Mouse (Mus musculus): ENCODE data around the gene Arfgap1. TPM values are rescaled to one million over a fixed set of nuclear protein-coding genes. Genes with fewer than 3 reads are reported as not detected.

Gene Arfgap1
- polyA plus RNA-seq, 1 experiment from 2014 or later, result 79.1 TPM

GRCm38 (mm10) chr2:180959605-180960004 is 7.4 kb upstream of the Arfgap1 start:
- peak overlapping the region; percentile 74 for H3K27ac ChIP-seq (ENCODE audit: low read depth)
- peak; percentile 68 for DNase-seq
- H3K27me3 ChIP-seq (ENCODE audit: insufficient read depth, low read length), result peaks cover 8% of the 10 kb centered on the region; the same call in 1 of the 2 replicates
- no peak for ATAC-seq (ENCODE audit: insufficient read depth)
- 0 out of 2 replicates have a peak, but pooled peaks cover 4% of the 10 kb centered on the region for H3K4me1 ChIP-seq (ENCODE audit: insufficient read depth)
- no peaks in the 10 kb centered on the region for H3K9me3 ChIP-seq (ENCODE audit: low read depth, low read length)
- H3K36me3 ChIP-seq (ENCODE audit: insufficient read depth), result no peaks in the 10 kb centered on the region
- no peak for TF ChIP-seq CTCF (IDR thresholded peaks at IDR 0.05; ENCODE audit: low read depth)
- H3K4me2 ChIP-seq, result no peak overlapping the region
- WGBS, result 50% methylated on average over 7 of the region's 7 CpGs
- no peak overlapping the region for H3K9ac ChIP-seq
- H3K4me3 ChIP-seq (ENCODE audit: low read depth, low read length), result no peak overlapping the region

GRCm38 (mm10) chr2:180960187-180960586 is 6.8 kb upstream of the Arfgap1 start:
- Histone ChIP-seq H3K4me2 (no peak overlapping the region), H3K36me3 (ENCODE audit: insufficient read depth) (no peaks in the 10 kb centered on the region), H3K27ac (ENCODE audit: low read depth) (peak overlapping the region; percentile 74), H3K9me3 (ENCODE audit: low read depth, low read length) (no peaks in the 10 kb centered on the region), H3K27me3 (ENCODE audit: insufficient read depth, low read length) (peaks cover 5% of the 10 kb centered on the region; the same call in 1 of the 2 replicates), H3K9ac (no peak overlapping the region), H3K4me1 (ENCODE audit: insufficient read depth) (0 out of 2 replicates have a peak, but pooled peaks cover 4% of the 10 kb centered on the region), H3K4me3 (ENCODE audit: low read depth, low read length) (no peak overlapping the region)
- DNase-seq (peak; percentile 76), ATAC-seq (ENCODE audit: insufficient read depth) (peak; percentile 84)
- TF ChIP-seq CTCF (IDR thresholded peaks at IDR 0.05; ENCODE audit: low read depth), result no peak
- 34% methylated on average over 3 of the region's 3 CpGs for whole genome bisulfite sequencing

- Histone ChIP-seq H3K9me3 (ENCODE audit: low read depth, low read length) (no peaks in the 10 kb centered on the region), H3K27ac (ENCODE audit: low read depth) (no peak overlapping the region), H3K4me1 (ENCODE audit: insufficient read depth) (no peaks in the 10 kb centered on the region), H3K4me2 (no peak overlapping the region), H3K36me3 (ENCODE audit: insufficient read depth) (no peaks in the 10 kb centered on the region), H3K27me3 (ENCODE audit: insufficient read depth, low read length) (no peaks in the 10 kb centered on the region), H3K4me3 (ENCODE audit: low read depth, low read length) (no peak overlapping the region), H3K9ac (no peak overlapping the region)
- 58% methylated on average over 2 of the region's 2 CpGs for WGBS
- DNase-seq (peak; percentile 22), ATAC-seq (ENCODE audit: insufficient read depth) (no peak)
- no peak for TF ChIP-seq CTCF (IDR thresholded peaks at IDR 0.05; ENCODE audit: low read depth)
These were observed 4.3 kb upstream of the Arfgap1 start for GRCm38 (mm10) chr2:180962616-180963308.

- H3K27me3 ChIP-seq (ENCODE audit: insufficient read depth, low read length), result no peaks in the 10 kb centered on the region
- no peaks in the 10 kb centered on the region for H3K9me3 ChIP-seq (ENCODE audit: low read depth, low read length)
- no peak overlapping the region for H3K4me3 ChIP-seq (ENCODE audit: low read depth, low read length)
- no peak for ATAC-seq (ENCODE audit: insufficient read depth)
- no peaks in the 10 kb centered on the region for H3K4me1 ChIP-seq (ENCODE audit: insufficient read depth)
- peak; percentile 86 for DNase-seq
- H3K36me3 ChIP-seq (ENCODE audit: insufficient read depth), result 0 out of 2 replicates have a peak, but pooled peaks cover 4% of the 10 kb centered on the region
- H3K9ac ChIP-seq, result no peak overlapping the region
- H3K4me2 ChIP-seq, result no peak overlapping the region
- peak; percentile 91 for TF ChIP-seq CTCF (IDR thresholded peaks at IDR 0.05; ENCODE audit: low read depth)
- no peak overlapping the region for H3K27ac ChIP-seq (ENCODE audit: low read depth)
- WGBS, result 3% methylated on average over 5 of the region's 5 CpGs
These were observed 3.1 kb upstream of the Arfgap1 start for GRCm38 (mm10) chr2:180963956-180964355.

- Histone ChIP-seq H3K27me3 (ENCODE audit: insufficient read depth, low read length) (no peaks in the 10 kb centered on the region), H3K4me3 (ENCODE audit: low read depth, low read length) (peak overlapping the region; percentile 95), H3K27ac (ENCODE audit: low read depth) (peak overlapping the region; percentile 84), H3K4me1 (ENCODE audit: insufficient read depth) (no peaks in the 10 kb centered on the region), H3K9ac (peak overlapping the region; percentile 93), H3K36me3 (ENCODE audit: insufficient read depth) (peaks cover 23% of the 10 kb centered on the region), H3K9me3 (ENCODE audit: low read depth, low read length) (no peaks in the 10 kb centered on the region), H3K4me2 (peak overlapping the region; percentile 75)
- DNase-seq (peak; percentile 70), ATAC-seq (ENCODE audit: insufficient read depth) (no peak)
- WGBS, result 9% methylated on average over 14 of the region's 14 CpGs
- peak; percentile 62 for TF ChIP-seq CTCF (IDR thresholded peaks at IDR 0.05; ENCODE audit: low read depth)
These were observed 738 bp upstream of the Arfgap1 start for GRCm38 (mm10) chr2:180966092-180966882.

GRCm38 (mm10) chr2:180981133-180981532 is 14.1 kb downstream of the Arfgap1 start:
- peaks cover 67% of the 10 kb centered on the region for H3K36me3 ChIP-seq (ENCODE audit: insufficient read depth)
- no peak overlapping the region for H3K9ac ChIP-seq
- no peak for ATAC-seq (ENCODE audit: insufficient read depth)
- no peaks in the 10 kb centered on the region for H3K9me3 ChIP-seq (ENCODE audit: low read depth, low read length)
- 61% methylated on average over 6 of the region's 6 CpGs for WGBS
- H3K27ac ChIP-seq (ENCODE audit: low read depth), result no peak overlapping the region
- TF ChIP-seq CTCF (IDR thresholded peaks at IDR 0.05; ENCODE audit: low read depth), result no peak
- H3K4me3 ChIP-seq (ENCODE audit: low read depth, low read length), result no peak overlapping the region
- H3K4me2 ChIP-seq, result no peak overlapping the region
- no peaks in the 10 kb centered on the region for H3K27me3 ChIP-seq (ENCODE audit: insufficient read depth, low read length)
- no peaks in the 10 kb centered on the region for H3K4me1 ChIP-seq (ENCODE audit: insufficient read depth)
- no peak for DNase-seq

- Histone ChIP-seq H3K4me1 (ENCODE audit: insufficient read depth) (no peaks in the 10 kb centered on the region), H3K27me3 (ENCODE audit: insufficient read depth, low read length) (no peaks in the 10 kb centered on the region), H3K9me3 (ENCODE audit: low read depth, low read length) (no peaks in the 10 kb centered on the region), H3K27ac (ENCODE audit: low read depth) (no peak overlapping the region), H3K36me3 (ENCODE audit: insufficient read depth) (peaks cover 22% of the 10 kb centered on the region), H3K4me2 (no peak overlapping the region), H3K9ac (no peak overlapping the region), H3K4me3 (ENCODE audit: low read depth, low read length) (no peak overlapping the region)
- ATAC-seq (ENCODE audit: insufficient read depth), result no peak
- TF ChIP-seq CTCF (IDR thresholded peaks at IDR 0.05; ENCODE audit: low read depth), result no peak
- no peak for DNase-seq
- 64% methylated on average over 2 of the region's 2 CpGs for WGBS
These were observed 18.6 kb downstream of the Arfgap1 start for GRCm38 (mm10) chr2:180985635-180986034.
